Mouse (Mus musculus) cerebral cortex, adult 2 months (tissue): Measurements from ENCODE around the gene Mup3.

Experiments
- WGBS: fragments of 180-500 bp; shearing (Covaris S2); methylation state at CpG from one replicate; pipeline ENCODE4 v1.1.7; 2018; 5-methylcytosine and 5-hydroxymethylcytosine counted together

The Mup3 gene

DNA sequence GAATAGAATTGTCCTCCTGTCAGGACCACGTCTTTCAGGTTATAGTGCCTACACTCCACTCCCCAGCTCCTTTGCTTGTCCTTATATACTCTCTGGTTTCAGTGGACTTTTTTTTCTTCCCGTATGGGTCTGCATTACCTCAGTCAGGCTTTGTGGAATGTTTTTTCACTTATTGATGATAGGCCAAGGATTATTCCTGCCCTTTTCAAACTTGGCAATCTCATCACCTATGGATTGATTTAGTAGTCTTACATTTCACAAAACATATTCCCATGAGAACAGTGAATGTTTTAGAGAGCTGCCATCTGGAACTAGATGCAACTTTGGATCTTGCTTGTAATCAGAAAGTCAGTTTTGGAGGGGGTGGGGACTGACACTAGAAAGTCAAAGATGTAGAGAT lies at the start of gene Mup3:
Gene Mup3, minus strand, starts transcription at position 102 of the 400 bp plus-strand sequence.
- 85% methylated on average over 2 of the region's 2 CpGs for WGBS

GRCm38 (mm10) chr4:62133706-62134105 lies 46.6 kb upstream of the Mup3 start:
- 59% methylated on average over 7 of the region's 7 CpGs for WGBS

GRCm38 (mm10) chr4:62103366-62103765 lies 16.2 kb upstream of the Mup3 start:
- 70% methylated on average over 2 of the region's 2 CpGs for WGBS

DNA sequence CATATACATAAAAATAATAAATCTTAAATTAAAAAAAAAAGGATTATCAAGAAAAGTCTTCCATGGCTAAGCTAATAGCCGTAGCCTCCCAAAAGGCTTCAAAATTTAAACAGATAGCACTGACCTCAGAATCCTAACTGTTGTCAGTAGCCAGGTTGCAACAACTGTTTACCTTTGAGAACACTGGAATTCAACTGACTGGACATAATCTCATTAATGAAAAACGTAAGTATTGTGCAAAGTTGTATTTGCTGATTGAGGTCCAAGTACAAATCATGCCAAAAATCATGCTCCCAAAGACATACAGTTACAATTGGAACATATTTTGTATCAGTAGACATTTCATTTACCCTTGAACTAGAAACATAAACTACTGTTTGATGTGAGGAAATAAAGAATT lies 811 bp upstream of the Mup3 start:
- WGBS: 84% methylated on average over 2 of the region's 2 CpGs

GRCm38 (mm10) chr4:62075126-62075525 lies 12.0 kb downstream of the Mup3 start:
- WGBS: 64% methylated on average over 3 of the region's 3 CpGs

DNA sequence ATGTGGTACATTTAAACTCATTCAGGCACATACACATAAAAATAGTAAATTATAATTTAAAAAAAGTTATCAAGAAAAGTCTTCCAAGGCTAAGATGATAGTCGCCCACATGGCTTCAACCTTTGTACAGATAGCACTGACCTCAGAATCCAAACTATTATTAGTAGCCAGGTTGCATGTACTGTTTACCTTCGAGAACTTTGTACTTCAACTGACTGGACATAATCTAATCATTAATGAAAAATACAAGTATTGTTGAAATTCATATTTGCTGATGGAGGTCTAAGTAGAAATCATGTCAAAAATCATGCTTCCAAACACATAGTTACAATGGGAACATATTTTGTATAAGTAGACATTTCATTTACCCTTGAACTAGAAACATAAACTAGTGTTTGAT lies 32.4 kb downstream of the Mup3 start:
- 90% methylated on average over 2 of the region's 2 CpGs for WGBS

- WGBS: 65% methylated on average over 3 of the region's 3 CpGs
These were observed 33.1 kb downstream of the Mup3 start, which contains the start of gene Mup20 for GRCm38 (mm10) chr4:62054058-62054457. Mup20 (minus strand) TSS chr4:62054158.
